Mouse (Mus musculus) myocyte (in vitro differentiated cells): Measurements from ENCODE around the gene BC049715. TPM values are rescaled to one million over a fixed set of nuclear protein-coding genes. Genes with fewer than 3 reads are reported as not detected.

Source experiments
- H3K27me3 ChIP-seq: one replicate; pipeline ENCODE4 v1.6.1; 2011; ENCODE audit not compliant: control insufficient read depth, insufficient read depth, insufficient read length
- H3K36me3 ChIP-seq: one replicate; pipeline ENCODE4 v1.6.1; 2011; ENCODE audit not compliant: control insufficient read depth, insufficient read depth
- H3K4me2 ChIP-seq: one replicate; pipeline ENCODE4 v1.6.1; 2011; ENCODE audit warnings: low read depth, control low read depth
- H3K4me3 ChIP-seq: one replicate; pipeline ENCODE4 v1.5.1; 2011; ENCODE audit warnings: mild to moderate bottlenecking, control low read depth, moderate library complexity
- H3K79me2 ChIP-seq: one replicate; pipeline ENCODE4 v1.6.1; 2011; ENCODE audit not compliant: control insufficient read depth, insufficient read depth
- H3ac ChIP-seq: one replicate; pipeline ENCODE4 v1.6.1; 2011; ENCODE audit not compliant: control insufficient read depth, insufficient read length
- CEBPB ChIP-seq: IDR thresholded peaks from 2 replicates; pipeline ENCODE4 v1.6.1; 2011; ENCODE audit warnings: mild to moderate bottlenecking, moderate library complexity; ENCODE audit not compliant: poor library complexity, insufficient read depth, severe bottlenecking
- E2F4 ChIP-seq: IDR thresholded peaks from one replicate; pipeline ENCODE4 v1.6.1; 2011; ENCODE audit warnings: mild to moderate bottlenecking, control low read depth, moderate library complexity; ENCODE audit not compliant: insufficient read depth
- MAX ChIP-seq: IDR thresholded peaks from one replicate; pipeline ENCODE4 v1.6.1; 2011; ENCODE audit warnings: low read depth, mild to moderate bottlenecking, control low read depth
- MYOD1 ChIP-seq, 3 experiments: IDR thresholded peaks; one replicate each; pipeline ENCODE4 v1.6.1; 2011; ENCODE audit warnings: control low read depth in 2 of 3, low read depth in 2 of 3, mild to moderate bottlenecking in 2 of 3, moderate library complexity in 1 of 3; ENCODE audit not compliant: insufficient read length in 2 of 3, control insufficient read depth in 1 of 3
- MYOG ChIP-seq, 3 experiments: IDR thresholded peaks; one replicate each; pipeline ENCODE4 v1.6.1; 2011; ENCODE audit warnings: control low read depth in 2 of 3, low read depth in 2 of 3, mild to moderate bottlenecking in 2 of 3; ENCODE audit not compliant: insufficient read length in 2 of 3, control insufficient read depth in 1 of 3, insufficient read depth in 1 of 3
- POLR2A ChIP-seq: IDR thresholded peaks from one replicate; pipeline ENCODE4 v1.6.1; 2011; ENCODE audit warnings: low read depth, mild to moderate bottlenecking, control low read depth, moderate library complexity; ENCODE audit not compliant: insufficient read length
- POLR2AphosphoS2 ChIP-seq: IDR thresholded peaks from one replicate; pipeline ENCODE4 v1.6.1; 2011; ENCODE audit warnings: low read depth, control low read depth; ENCODE audit not compliant: insufficient read length
- REST ChIP-seq: IDR thresholded peaks from one replicate; pipeline ENCODE4 v1.6.1; 2011; ENCODE audit warnings: mild to moderate bottlenecking, control low read depth, moderate library complexity; ENCODE audit not compliant: insufficient read depth, insufficient read length
- SRF ChIP-seq: IDR thresholded peaks from one replicate; pipeline ENCODE4 v1.6.1; 2011; ENCODE audit warnings: low read depth; ENCODE audit not compliant: control insufficient read depth, insufficient read length
- TCF12 ChIP-seq: IDR thresholded peaks from one replicate; pipeline ENCODE4 v1.6.1; 2011; ENCODE audit warnings: mild to moderate bottlenecking, control low read depth; ENCODE audit not compliant: poor library complexity, insufficient read depth, severe bottlenecking
- TCF3 ChIP-seq: IDR thresholded peaks from one replicate; pipeline ENCODE4 v1.6.1; 2011; ENCODE audit warnings: low read depth, control low read depth; ENCODE audit not compliant: insufficient read length
- USF1 ChIP-seq: IDR thresholded peaks from one replicate; pipeline ENCODE4 v1.6.1; 2011; ENCODE audit warnings: low read depth, mild to moderate bottlenecking, control low read depth, moderate library complexity
- polyA plus RNA-seq: library from polyadenylated mRNA; unstranded; fragments of >200 nt; fragmentation: generic; extraction: Trizol; gene quantifications from one replicate; pipeline ENCODE4 v1.2.1, GENCODE M21; 2012; ENCODE audit warnings: missing spikeins

The BC049715 gene
- polyA plus RNA-seq, 1 experiment, result 0.10 TPM

DNA sequence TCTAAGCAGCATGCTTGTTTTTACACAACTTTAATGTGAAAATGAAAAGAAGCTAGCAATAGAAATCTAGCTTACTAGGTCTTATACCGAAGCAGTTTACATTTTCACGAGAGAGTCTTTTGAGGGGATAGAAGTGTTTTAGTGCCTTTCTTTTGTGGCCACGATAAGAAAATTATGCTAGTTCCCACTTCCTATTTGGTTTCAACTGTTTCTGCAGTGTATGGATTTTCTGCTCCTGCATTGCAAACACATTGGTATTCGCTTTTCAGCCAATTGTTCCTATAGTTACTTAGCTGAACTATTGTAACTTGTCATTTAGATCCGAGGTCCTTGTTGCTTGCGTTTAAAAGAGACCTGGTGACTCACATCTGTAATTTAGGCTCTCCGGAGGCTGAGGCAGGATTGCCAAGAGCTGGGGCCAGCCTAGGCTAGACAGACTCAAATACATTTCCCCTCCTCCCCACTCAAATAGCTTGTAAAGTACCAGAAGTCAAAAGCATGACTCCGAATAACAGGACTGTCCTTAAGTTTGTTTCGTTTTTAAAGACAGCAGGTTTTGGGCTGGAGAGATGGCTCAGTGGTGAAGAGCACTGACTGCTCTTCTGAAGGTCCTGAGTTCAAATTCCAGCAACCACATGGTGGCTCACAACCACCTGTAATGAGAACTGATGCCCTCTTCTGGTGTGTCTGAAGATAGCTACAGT lies 22.6 kb upstream of the BC049715 start:
- Histone ChIP-seq H3ac (peak overlapping the region; percentile 17), H3K4me3 (peak overlapping the region; percentile 53), H3K79me2 (peaks cover 12% of the 10 kb centered on the region), H3K4me2 (peak overlapping the region; percentile 93), H3K36me3 (no peaks in the 10 kb centered on the region), H3K27me3 (no peaks in the 10 kb centered on the region)
- TF ChIP-seq MYOD1 (IDR thresholded peaks at IDR 0.05; ENCODE audit: control insufficient read depth in 1 of 3, insufficient read length in 2 of 3, low read depth in 2 of 3) (no peak), USF1 (no peak), E2F4 (no peak), MAX (no peak), POLR2AphosphoS2 (no peak), SRF (no peak), REST (no peak), TCF3 (no peak), POLR2A (no peak), CEBPB (no peak), MYOG (IDR thresholded peaks at IDR 0.05; ENCODE audit: control insufficient read depth in 1 of 3, insufficient read depth in 1 of 3, insufficient read length in 2 of 3, low read depth in 2 of 3) (no peak), TCF12 (no peak)

DNA sequence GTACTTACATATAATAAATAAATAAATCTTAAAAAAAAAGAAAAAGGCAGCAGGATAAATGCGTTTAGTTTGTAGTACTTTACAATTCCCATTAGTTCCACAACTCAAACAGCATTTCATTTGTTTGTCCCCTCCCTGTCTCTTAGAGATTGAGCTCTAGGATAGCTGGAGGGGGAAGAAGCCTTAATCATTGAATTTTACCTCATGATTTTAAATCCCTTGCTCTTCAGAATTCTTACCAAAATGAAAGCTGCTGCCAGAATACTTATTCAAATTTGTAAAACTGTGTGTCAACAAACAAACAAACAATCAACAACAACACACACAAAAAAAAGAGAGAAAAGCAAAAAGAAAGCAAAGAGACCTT lies 22.0 kb upstream of the BC049715 start:
- no peaks in the 10 kb centered on the region for H3K36me3 ChIP-seq
- no peak overlapping the region for H3K4me3 ChIP-seq
- no peak for TF ChIP-seq MAX
- no peak for TF ChIP-seq TCF12
- no peaks in the 10 kb centered on the region for H3K27me3 ChIP-seq
- H3K4me2 ChIP-seq, result peak overlapping the region; percentile 93
- no peak overlapping the region for H3ac ChIP-seq
- H3K79me2 ChIP-seq, result peaks cover 17% of the 10 kb centered on the region

DNA sequence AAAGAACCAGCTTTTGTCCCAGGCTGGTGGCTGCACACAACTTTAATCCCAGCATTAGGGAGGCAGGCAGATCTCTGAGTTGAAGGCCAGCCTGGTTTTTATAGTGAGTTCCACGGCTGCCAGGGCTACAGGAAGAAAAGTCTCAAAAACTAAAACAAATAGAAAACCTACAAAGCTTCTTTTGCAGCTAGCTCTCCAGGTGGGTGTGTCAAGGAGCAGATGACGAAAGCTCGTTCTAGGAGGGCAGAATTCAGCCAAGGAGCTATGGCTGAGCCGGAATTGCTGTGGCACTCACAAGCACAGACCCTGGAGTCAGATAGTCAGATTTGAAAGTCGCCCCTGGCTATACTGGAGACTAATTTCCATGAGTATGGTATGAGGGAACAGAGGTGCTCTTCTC lies 20.6 kb upstream of the BC049715 start:
- Histone ChIP-seq H3K4me3 (no peak overlapping the region), H3ac (no peak overlapping the region), H3K79me2 (peaks cover 18% of the 10 kb centered on the region), H3K4me2 (no peak overlapping the region), H3K36me3 (no peaks in the 10 kb centered on the region), H3K27me3 (no peaks in the 10 kb centered on the region)
- no peak for TF ChIP-seq E2F4
- no peak for TF ChIP-seq CEBPB
- no peak for TF ChIP-seq SRF
- TF ChIP-seq MYOD1 (IDR thresholded peaks at IDR 0.05; ENCODE audit: control insufficient read depth in 1 of 3, insufficient read length in 2 of 3, low read depth in 2 of 3), result no peak
- TF ChIP-seq TCF12, result no peak
- no peak for TF ChIP-seq MAX
- TF ChIP-seq USF1, result no peak
- no peak for TF ChIP-seq POLR2A
- no peak for TF ChIP-seq POLR2AphosphoS2
- TF ChIP-seq TCF3, result no peak
- no peak for TF ChIP-seq MYOG (IDR thresholded peaks at IDR 0.05; ENCODE audit: control insufficient read depth in 1 of 3, insufficient read depth in 1 of 3, insufficient read length in 2 of 3, low read depth in 2 of 3)

DNA sequence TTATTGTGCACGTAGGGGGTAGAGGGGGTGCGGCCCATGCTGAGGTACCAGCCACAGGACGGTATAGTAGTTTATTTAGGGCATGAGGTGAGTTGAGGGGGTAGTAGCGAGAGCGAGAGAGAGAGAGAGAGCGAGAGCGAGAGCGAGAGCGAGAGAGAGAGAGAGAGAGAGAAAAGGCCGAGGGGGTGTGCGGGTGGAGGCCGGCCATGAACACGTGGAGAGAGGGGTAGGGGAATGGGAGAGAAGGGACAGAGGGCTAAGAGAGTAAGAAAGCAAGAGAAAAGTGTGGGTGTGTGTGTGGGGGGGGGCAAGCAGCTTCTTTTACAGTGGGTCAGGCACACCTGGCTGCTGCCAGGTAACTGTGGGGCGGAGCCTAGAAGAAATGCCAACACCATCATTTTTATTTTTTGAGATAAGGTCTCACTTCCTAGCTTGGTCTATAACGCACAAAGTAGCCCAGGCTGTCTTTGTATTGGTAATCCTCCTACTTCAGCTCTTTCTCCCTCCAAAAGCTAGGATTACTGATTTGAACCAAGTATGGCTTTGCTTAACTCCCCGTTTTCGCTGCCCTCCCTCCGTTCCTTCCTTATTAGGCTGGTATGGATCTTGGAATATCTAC lies 19.9 kb upstream of the BC049715 start:
- Histone ChIP-seq H3K4me3 (peak overlapping the region; percentile 72), H3K4me2 (peak overlapping the region; percentile 74), H3ac (peak overlapping the region; percentile 53), H3K36me3 (no peaks in the 10 kb centered on the region), H3K79me2 (peaks cover 18% of the 10 kb centered on the region), H3K27me3 (no peaks in the 10 kb centered on the region)
- TF ChIP-seq USF1, result no peak
- no peak for TF ChIP-seq TCF12
- TF ChIP-seq TCF3, result no peak
- TF ChIP-seq POLR2AphosphoS2, result no peak
- TF ChIP-seq MAX, result no peak
- no peak for TF ChIP-seq POLR2A
- TF ChIP-seq REST, result no peak
- no peak for TF ChIP-seq E2F4
- no peak for TF ChIP-seq SRF
- no peak for TF ChIP-seq MYOD1 (IDR thresholded peaks at IDR 0.05; ENCODE audit: control insufficient read depth in 1 of 3, insufficient read length in 2 of 3, low read depth in 2 of 3)
- no peak for TF ChIP-seq MYOG (IDR thresholded peaks at IDR 0.05; ENCODE audit: control insufficient read depth in 1 of 3, insufficient read depth in 1 of 3, insufficient read length in 2 of 3, low read depth in 2 of 3)
- no peak for TF ChIP-seq CEBPB

DNA sequence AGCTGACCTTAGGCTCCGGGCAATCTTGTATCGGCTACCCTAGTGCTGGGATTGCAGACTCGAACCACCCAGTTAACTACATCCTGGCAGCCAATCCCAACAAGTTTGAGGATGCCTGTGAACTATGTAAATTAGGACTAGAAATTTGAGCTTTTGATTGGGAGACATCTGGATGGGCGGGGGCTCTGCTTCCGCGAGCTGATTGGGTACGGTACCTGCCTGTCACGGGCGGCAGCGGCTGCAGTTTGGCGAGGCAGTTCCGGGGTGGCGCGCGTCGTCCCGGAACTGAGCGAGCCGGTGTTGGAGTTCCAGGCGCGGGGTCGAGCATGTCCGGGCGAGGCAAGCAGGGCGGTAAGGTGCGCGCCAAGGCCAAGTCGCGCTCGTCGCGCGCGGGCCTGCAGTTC lies 19.4 kb upstream of the BC049715 start, which contains the start of gene H2afj:
TSS of gene H2afj (plus strand) at position 231 of the 404 bp plus-strand sequence.
- Histone ChIP-seq H3K4me2 (peak within 1 kb of the TSS; percentile 82), H3K36me3 (no peaks in the 10 kb centered on the region), H3ac (peak within 1 kb of the TSS; percentile 53), H3K27me3 (no peaks in the 10 kb centered on the region), H3K79me2 (peaks cover 18% of the 10 kb centered on the region), H3K4me3 (peak within 1 kb of the TSS; percentile 72)
- TF ChIP-seq MAX (no peak), MYOD1 (IDR thresholded peaks at IDR 0.05; ENCODE audit: control insufficient read depth in 1 of 3, insufficient read length in 2 of 3, low read depth in 2 of 3) (no peak), TCF12 (no peak), POLR2AphosphoS2 (peak; percentile 58), SRF (peak; percentile 75), E2F4 (no peak), POLR2A (peak; percentile 59)
